Mouse (Mus musculus) CH12.LX (cell line): ENCODE results near the gene Gm26602.

Source experiments
- CTCF ChIP-seq, 2 experiments: IDR thresholded peaks in 1 of 2; conservative IDR thresholded peaks in 1 of 2; 2 replicates each; pipeline ENCODE4 v1.5.1; 2011 to 2012; ENCODE audit warnings: low read depth in 2 of 2, low read length in 2 of 2, improper control_type of control experiment in 1 of 2, inconsistent platforms in 1 of 2, mild to moderate bottlenecking in 1 of 2, moderate library complexity in 1 of 2
- EP300 ChIP-seq: IDR thresholded peaks from 2 replicates; pipeline ENCODE4 v1.6.1; 2011; ENCODE audit warnings: low read length, improper control_type of control experiment
- JUND ChIP-seq: conservative IDR thresholded peaks from 2 replicates; pipeline ENCODE4 v1.6.1; 2011; ENCODE audit warnings: low read depth, low read length, improper control_type of control experiment
- MAX ChIP-seq: IDR thresholded peaks from 2 replicates; pipeline ENCODE4 v1.6.1; 2011; ENCODE audit warnings: low read length, improper control_type of control experiment
- MYC ChIP-seq: IDR thresholded peaks from 2 replicates; pipeline ENCODE4 v1.6.1; 2011; ENCODE audit warnings: low read depth, mild to moderate bottlenecking, improper control_type of control experiment, low read length
- RCOR1 ChIP-seq: conservative IDR thresholded peaks from 2 replicates; pipeline ENCODE4 v1.6.1; 2012; ENCODE audit warnings: low read depth, mild to moderate bottlenecking, inconsistent platforms, low read length, improper control_type of control experiment
- TCF12 ChIP-seq: IDR thresholded peaks from 2 replicates; pipeline ENCODE4 v1.6.1; 2014; ENCODE audit warnings: low read depth, mild to moderate bottlenecking, inconsistent platforms, low read length, improper control_type of control experiment
- USF2 ChIP-seq: conservative IDR thresholded peaks from 2 replicates; pipeline ENCODE4 v1.6.1; 2011; ENCODE audit warnings: low read depth, low read length, improper control_type of control experiment

- TF ChIP-seq EP300, result no peak
- TF ChIP-seq USF2, result no peak
- peak; percentile 61; the same call in 1 of the 2 replicates for TF ChIP-seq MAX
- TF ChIP-seq MYC, result peak; percentile 60; the same call in 1 of the 2 replicates
- TF ChIP-seq CTCF (conservative IDR thresholded peaks at IDR 0.05 in 1 of 2, IDR thresholded peaks at IDR 0.05 in 1 of 2; ENCODE audit: low read depth in 2 of 2, low read length in 2 of 2), result peak; percentile 56 to 96
- no peak for TF ChIP-seq JUND
- no peak for TF ChIP-seq RCOR1
- TF ChIP-seq TCF12, result peak; percentile 92
Measured at GRCm38 (mm10) chr10:79959847-79960601, 49.4 kb downstream of the Gm26602 start, which contains the start of gene Wdr18.
